Mouse (Mus musculus): ENCODE results near the gene Alppl2. TPM values are rescaled to one million over a fixed set of nuclear protein-coding genes. Genes with fewer than 3 reads are reported as not detected.

Alppl2 gene
- total and polyA plus RNA-seq, 3 experiments: not detected

- no peaks in the 10 kb centered on the region for H3K36me3 ChIP-seq (replicated peaks)
- peaks cover 9% of the 10 kb centered on the region; the same call in 1 of the 2 replicates for H3K27me3 ChIP-seq (ENCODE audit: insufficient read depth, low read length)
- ATAC-seq (ENCODE audit: extremely low read depth, insufficient number of reproducible peaks, low FRiP score, poor library complexity, severe bottlenecking) (no peak), DNase-seq (ENCODE audit: low spot score) (no peak)
- TF ChIP-seq POLR2AphosphoS5 (IDR thresholded peaks at IDR 0.05; ENCODE audit: insufficient replicate concordance, low read depth, low read length) (no peak), GATA1 (IDR thresholded peaks at IDR 0.05; ENCODE audit: borderline replicate concordance, low read length) (no peak), GATA2 (IDR thresholded peaks at IDR 0.05; ENCODE audit: borderline replicate concordance, low read depth, low read length) (no peak), CTCF (IDR thresholded peaks at IDR 0.05; ENCODE audit: low read depth, low read length) (no peak), TAL1 (conservative IDR thresholded peaks at IDR 0.05; ENCODE audit: low read depth, low read length) (no peak)
- H3K4me3 ChIP-seq (ENCODE audit: low read depth, low read length): no peak overlapping the region
- H3K4me1 ChIP-seq (ENCODE audit: insufficient read depth, low read depth, low read length): no peaks in the 10 kb centered on the region; the same call in 1 of the 2 replicates
- H3K9me3 ChIP-seq (replicated peaks): no peaks in the 10 kb centered on the region
Measured at GRCm38 (mm10) chr1:87095642-87096041, 5.9 kb upstream of the Alppl2 start.

GRCm38 (mm10) chr1:87089251-87089650 is 477 bp downstream of the Alppl2 start:
- Histone ChIP-seq H3K36me3 (replicated peaks) (no peaks in the 10 kb centered on the region), H3K4me3 (ENCODE audit: low read depth, low read length) (no peak overlapping the region), H3K4me1 (ENCODE audit: insufficient read depth, low read depth, low read length) (no peaks in the 10 kb centered on the region), H3K9me3 (replicated peaks) (no peaks in the 10 kb centered on the region), H3K27me3 (ENCODE audit: insufficient read depth, low read length) (peaks cover 14% of the 10 kb centered on the region)
- ATAC-seq (ENCODE audit: extremely low read depth, insufficient number of reproducible peaks, low FRiP score, poor library complexity, severe bottlenecking): no peak
- DNase-seq (ENCODE audit: low spot score): no peak
- TF ChIP-seq POLR2AphosphoS5 (IDR thresholded peaks at IDR 0.05; ENCODE audit: insufficient replicate concordance, low read depth, low read length) (no peak), GATA2 (IDR thresholded peaks at IDR 0.05; ENCODE audit: borderline replicate concordance, low read depth, low read length) (no peak), TAL1 (conservative IDR thresholded peaks at IDR 0.05; ENCODE audit: low read depth, low read length) (no peak), GATA1 (IDR thresholded peaks at IDR 0.05; ENCODE audit: borderline replicate concordance, low read length) (no peak), CTCF (IDR thresholded peaks at IDR 0.05; ENCODE audit: low read depth, low read length) (no peak)

GRCm38 (mm10) chr1:87086964-87087363 is 2.8 kb downstream of the Alppl2 start:
- Histone ChIP-seq H3K27me3 (ENCODE audit: insufficient read depth, low read length) (peaks cover 12% of the 10 kb centered on the region), H3K36me3 (replicated peaks) (no peaks in the 10 kb centered on the region), H3K4me3 (ENCODE audit: low read depth, low read length) (no peak overlapping the region), H3K4me1 (ENCODE audit: insufficient read depth, low read depth, low read length) (no peaks in the 10 kb centered on the region), H3K9me3 (replicated peaks) (no peaks in the 10 kb centered on the region)
- no peak for TF ChIP-seq CTCF (IDR thresholded peaks at IDR 0.05; ENCODE audit: low read depth, low read length)
- TF ChIP-seq TAL1 (conservative IDR thresholded peaks at IDR 0.05; ENCODE audit: low read depth, low read length): no peak
- TF ChIP-seq GATA2 (IDR thresholded peaks at IDR 0.05; ENCODE audit: borderline replicate concordance, low read depth, low read length): no peak
- TF ChIP-seq POLR2AphosphoS5 (IDR thresholded peaks at IDR 0.05; ENCODE audit: insufficient replicate concordance, low read depth, low read length): no peak; the same call in 1 of the 2 replicates
- TF ChIP-seq GATA1 (IDR thresholded peaks at IDR 0.05; ENCODE audit: borderline replicate concordance, low read length): no peak
- DNase-seq (ENCODE audit: low spot score): no peak
- no peak for ATAC-seq (ENCODE audit: extremely low read depth, insufficient number of reproducible peaks, low FRiP score, poor library complexity, severe bottlenecking)

- no peak overlapping the region for H3K4me3 ChIP-seq (ENCODE audit: low read depth, low read length)
- no peaks in the 10 kb centered on the region for H3K4me1 ChIP-seq (ENCODE audit: insufficient read depth, low read depth, low read length)
- TF ChIP-seq POLR2AphosphoS5 (IDR thresholded peaks at IDR 0.05; ENCODE audit: insufficient replicate concordance, low read depth, low read length) (no peak), GATA2 (IDR thresholded peaks at IDR 0.05; ENCODE audit: borderline replicate concordance, low read depth, low read length) (no peak), TAL1 (conservative IDR thresholded peaks at IDR 0.05; ENCODE audit: low read depth, low read length) (no peak), GATA1 (IDR thresholded peaks at IDR 0.05; ENCODE audit: borderline replicate concordance, low read length) (no peak), CTCF (IDR thresholded peaks at IDR 0.05; ENCODE audit: low read depth, low read length) (no peak)
- H3K9me3 ChIP-seq (replicated peaks): no peaks in the 10 kb centered on the region
- H3K27me3 ChIP-seq (ENCODE audit: insufficient read depth, low read length): peaks cover 11% of the 10 kb centered on the region
- no peaks in the 10 kb centered on the region for H3K36me3 ChIP-seq (replicated peaks)
- ATAC-seq (ENCODE audit: extremely low read depth, insufficient number of reproducible peaks, low FRiP score, poor library complexity, severe bottlenecking) (no peak), DNase-seq (ENCODE audit: low spot score) (no peak)
Measured at GRCm38 (mm10) chr1:87086196-87086595, 3.5 kb downstream of the Alppl2 start.

- Histone ChIP-seq H3K4me3 (ENCODE audit: low read depth, low read length) (no peak overlapping the region), H3K36me3 (replicated peaks) (no peaks in the 10 kb centered on the region), H3K27me3 (ENCODE audit: insufficient read depth, low read length) (peaks cover 21% of the 10 kb centered on the region), H3K4me1 (ENCODE audit: insufficient read depth, low read depth, low read length) (peaks cover 5% of the 10 kb centered on the region), H3K9me3 (replicated peaks) (no peaks in the 10 kb centered on the region)
- DNase-seq (ENCODE audit: low spot score) (no peak), ATAC-seq (ENCODE audit: extremely low read depth, insufficient number of reproducible peaks, low FRiP score, poor library complexity, severe bottlenecking) (no peak)
- no peak for TF ChIP-seq GATA2 (IDR thresholded peaks at IDR 0.05; ENCODE audit: borderline replicate concordance, low read depth, low read length)
Measured at GRCm38 (mm10) chr1:87073776-87074175, 16.0 kb downstream of the Alppl2 start.

GRCm38 (mm10) chr1:87070720-87071119 is 19.0 kb downstream of the Alppl2 start:
- H3K4me3 ChIP-seq (ENCODE audit: low read depth, low read length): no peak overlapping the region
- peak; percentile 91 for TF ChIP-seq CTCF (IDR thresholded peaks at IDR 0.05; ENCODE audit: low read depth, low read length)
- no peak for TF ChIP-seq GATA2 (IDR thresholded peaks at IDR 0.05; ENCODE audit: borderline replicate concordance, low read depth, low read length)
- H3K36me3 ChIP-seq (replicated peaks): no peaks in the 10 kb centered on the region
- peaks cover 25% of the 10 kb centered on the region for H3K27me3 ChIP-seq (ENCODE audit: insufficient read depth, low read length)
- ATAC-seq (ENCODE audit: extremely low read depth, insufficient number of reproducible peaks, low FRiP score, poor library complexity, severe bottlenecking): 0 out of 2 replicates have a peak, but pooled peaks have one; percentile 8
- peaks cover 7% of the 10 kb centered on the region for H3K4me1 ChIP-seq (ENCODE audit: insufficient read depth, low read depth, low read length)
- H3K9me3 ChIP-seq (replicated peaks): no peaks in the 10 kb centered on the region
- DNase-seq (ENCODE audit: low spot score): peak; percentile 49

GRCm38 (mm10) chr1:87060913-87061312 is 28.8 kb downstream of the Alppl2 start:
- ATAC-seq (ENCODE audit: extremely low read depth, insufficient number of reproducible peaks, low FRiP score, poor library complexity, severe bottlenecking) (no peak), DNase-seq (ENCODE audit: low spot score) (no peak)
- Histone ChIP-seq H3K27me3 (ENCODE audit: insufficient read depth, low read length) (peaks cover 4% of the 10 kb centered on the region; the same call in 1 of the 2 replicates), H3K4me1 (ENCODE audit: insufficient read depth, low read depth, low read length) (peaks cover 8% of the 10 kb centered on the region), H3K36me3 (replicated peaks) (no peaks in the 10 kb centered on the region), H3K9me3 (replicated peaks) (no peaks in the 10 kb centered on the region; the same call in 1 of the 2 replicates), H3K4me3 (ENCODE audit: low read depth, low read length) (no peak overlapping the region)
- no peak for TF ChIP-seq GATA2 (IDR thresholded peaks at IDR 0.05; ENCODE audit: borderline replicate concordance, low read depth, low read length)
- TF ChIP-seq CTCF (IDR thresholded peaks at IDR 0.05; ENCODE audit: low read depth, low read length): 0 out of 2 replicates have a peak, but pooled peaks have one; percentile 6

All from G1E (cell line).